Mouse (Mus musculus) cerebellum, adult 8-10 months (tissue): ENCODE data around the gene Nlrp5.
"Not testable (repeated sequence)": the region's sequence is repeated elsewhere in the genome, so short reads cannot be mapped to it uniquely, and the experiment has no call there.

Experiments
- DNase-seq: peaks from one replicate; pipeline ENCODE4 v3.0.0; 2022

Gene Nlrp5

DNA sequence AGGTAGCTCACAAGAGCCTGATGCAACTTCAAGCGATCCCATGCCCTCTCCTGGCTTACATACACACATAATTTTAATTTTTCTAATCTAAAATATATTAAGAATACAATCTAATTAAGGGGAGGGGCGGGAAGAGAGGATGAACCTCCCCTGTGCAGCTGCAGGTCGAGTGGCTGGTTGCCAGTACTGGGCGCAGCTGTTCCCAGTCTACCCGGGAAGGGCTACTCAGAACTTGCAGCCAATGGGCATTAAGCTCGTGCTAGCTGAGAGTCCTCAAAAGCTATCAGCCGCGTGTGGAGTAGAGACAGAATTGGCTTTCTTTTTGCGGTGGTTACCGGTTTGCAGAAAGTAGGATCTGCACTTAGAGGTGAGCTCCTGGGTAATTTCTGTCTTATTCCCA, at the start of gene Nlrp5:
TSS of gene Nlrp5 (plus strand) at position 301 of the 400 bp plus-strand sequence.
- no peak for DNase-seq

DNA sequence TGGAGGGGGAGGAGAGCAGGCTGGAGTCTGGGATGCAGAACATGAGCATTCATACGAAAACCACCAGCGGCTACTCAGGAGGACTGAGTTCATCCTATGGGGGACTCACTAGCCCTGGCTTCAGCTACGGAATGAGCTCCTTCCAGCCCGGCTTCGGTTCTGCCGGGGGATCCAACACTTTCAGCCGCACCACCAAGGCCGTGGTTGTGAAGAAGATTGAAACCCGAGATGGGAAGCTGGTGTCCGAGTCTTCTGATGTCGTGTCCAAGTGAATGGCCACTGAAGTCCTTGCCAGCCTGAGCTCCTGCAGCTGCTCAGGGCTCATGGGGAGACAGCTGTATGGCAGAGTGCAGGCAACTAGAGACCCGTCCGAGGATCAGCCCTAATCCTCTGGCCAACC, 27.4 kb upstream of the Nlrp5 start:
- not testable (repeated sequence) for DNase-seq

DNA sequence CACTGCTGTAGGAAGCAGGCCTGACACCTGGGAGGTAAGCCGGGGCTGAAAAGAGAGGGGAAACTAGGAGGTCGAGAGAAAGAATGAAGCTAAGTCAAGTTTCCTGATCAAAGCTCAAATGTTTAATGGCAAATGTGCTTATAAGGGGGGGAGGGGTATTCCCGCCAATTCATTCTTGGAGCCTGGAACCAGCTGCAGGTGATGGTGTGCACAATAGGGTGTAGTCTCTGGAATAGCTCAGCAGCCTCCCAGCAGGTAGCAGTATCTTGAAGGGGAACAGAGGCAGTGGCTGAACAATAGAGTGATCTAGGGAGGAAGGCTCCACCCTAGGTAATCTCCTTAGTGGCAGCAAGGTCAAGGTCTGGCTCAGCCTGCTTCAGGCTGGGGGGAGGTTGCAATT, 84.5 kb downstream of the Nlrp5 start:
- not testable (repeated sequence) for DNase-seq

DNA sequence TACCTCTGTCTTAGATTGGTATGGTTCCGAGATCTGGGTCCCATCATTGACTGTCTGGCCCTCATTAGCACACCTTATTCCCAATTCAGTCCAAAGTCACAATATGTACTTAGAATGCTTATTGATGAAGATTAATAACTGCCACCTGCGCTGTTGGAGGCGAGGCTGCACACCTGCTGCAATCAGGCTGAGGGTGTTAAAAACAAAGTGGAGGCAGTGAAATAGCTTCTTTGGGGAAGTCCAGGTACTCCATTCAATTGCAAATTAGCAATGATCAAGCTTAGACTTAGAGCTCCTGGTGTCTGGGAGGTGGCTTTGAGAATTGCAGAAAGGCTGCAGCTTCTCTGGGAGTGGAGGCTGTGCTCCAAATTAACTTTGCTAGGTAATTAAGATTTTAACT, 85.1 kb downstream of the Nlrp5 start:
- not testable (repeated sequence) for DNase-seq

DNA sequence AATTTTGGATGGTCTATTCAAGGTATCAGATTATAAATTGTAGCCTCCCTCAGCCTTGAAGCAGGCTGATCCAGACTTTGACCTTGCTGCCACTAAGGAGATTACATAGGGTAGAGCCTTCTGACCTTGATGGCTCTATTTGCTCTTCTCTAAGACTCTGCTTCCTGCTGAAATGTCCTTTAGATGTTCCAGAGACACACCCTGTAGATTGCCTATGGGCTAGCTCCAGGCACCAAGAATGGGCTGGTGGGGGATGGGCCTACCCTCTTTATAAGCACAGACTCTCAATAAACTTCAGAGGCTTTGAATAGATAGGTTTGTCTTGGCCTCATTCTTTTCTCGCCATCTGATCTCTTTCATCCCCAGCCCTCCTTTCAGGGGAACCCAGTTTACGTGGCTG, 87.2 kb downstream of the Nlrp5 start:
- not testable (repeated sequence) for DNase-seq
